Mouse (Mus musculus): ENCODE measurements around the gene Prodh2. TPM values are rescaled to one million over a fixed set of nuclear protein-coding genes. Genes with fewer than 3 reads are reported as not detected.
"Not testable (repeated sequence)": the region's sequence is repeated elsewhere in the genome, so short reads cannot be mapped to it uniquely, and the experiment has no call there.

Gene Prodh2
- total and polyA plus RNA-seq, 2 experiments from 2014 or later, result not detected

- 23% methylated on average over 7 of the region's 7 CpGs for WGBS
- Histone ChIP-seq H3K9me3 (ENCODE audit: low read length) (no peaks in the 10 kb centered on the region), H3K36me3 (ENCODE audit: insufficient read depth) (no peaks in the 10 kb centered on the region), H3K27me3 (ENCODE audit: insufficient read depth, low read length) (peaks cover 75% of the 10 kb centered on the region), H3K27ac (ENCODE audit: low read depth, low read length) (no peak overlapping the region), H3K9ac (no peak overlapping the region), H3K4me2 (ENCODE audit: low read depth) (no peak overlapping the region), H3K4me3 (ENCODE audit: low read depth, low read length) (no peak overlapping the region), H3K4me1 (ENCODE audit: insufficient read depth) (no peaks in the 10 kb centered on the region)
- DNase-seq (no peak), ATAC-seq (no peak)
- TF ChIP-seq CTCF (IDR thresholded peaks at IDR 0.05; ENCODE audit: low read depth), result no peak
These were observed 29.9 kb upstream of the Prodh2 start for GRCm38 (mm10) chr7:30463568-30463967.

GRCm38 (mm10) chr7:30463996-30464395 is 29.4 kb upstream of the Prodh2 start:
- no peak for TF ChIP-seq CTCF (IDR thresholded peaks at IDR 0.05; ENCODE audit: low read depth)
- no peaks in the 10 kb centered on the region for H3K4me1 ChIP-seq (ENCODE audit: insufficient read depth)
- no peaks in the 10 kb centered on the region for H3K36me3 ChIP-seq (ENCODE audit: insufficient read depth)
- H3K27ac ChIP-seq (ENCODE audit: low read depth, low read length), result no peak overlapping the region
- DNase-seq (no peak), ATAC-seq (no peak)
- H3K9me3 ChIP-seq (ENCODE audit: low read length), result no peaks in the 10 kb centered on the region
- no peak overlapping the region for H3K9ac ChIP-seq
- peaks cover 71% of the 10 kb centered on the region for H3K27me3 ChIP-seq (ENCODE audit: insufficient read depth, low read length)
- no peak overlapping the region for H3K4me2 ChIP-seq (ENCODE audit: low read depth)
- no peak overlapping the region for H3K4me3 ChIP-seq (ENCODE audit: low read depth, low read length)
- 6% methylated on average over 4 of the region's 4 CpGs for WGBS

- H3K27me3 ChIP-seq (ENCODE audit: insufficient read depth, low read length), result peaks cover 63% of the 10 kb centered on the region
- no peaks in the 10 kb centered on the region for H3K9me3 ChIP-seq (ENCODE audit: low read length)
- no peak overlapping the region for H3K4me3 ChIP-seq (ENCODE audit: low read depth, low read length)
- H3K27ac ChIP-seq (ENCODE audit: low read depth, low read length), result no peak overlapping the region
- H3K4me2 ChIP-seq (ENCODE audit: low read depth), result no peak overlapping the region
- no peak overlapping the region for H3K9ac ChIP-seq
- ATAC-seq (no peak), DNase-seq (no peak)
- H3K4me1 ChIP-seq (ENCODE audit: insufficient read depth), result no peaks in the 10 kb centered on the region
- WGBS, result 16% methylated on average over 6 of the region's 6 CpGs
- no peak for TF ChIP-seq CTCF (IDR thresholded peaks at IDR 0.05; ENCODE audit: low read depth)
- no peaks in the 10 kb centered on the region for H3K36me3 ChIP-seq (ENCODE audit: insufficient read depth)
These were observed 28.6 kb upstream of the Prodh2 start for GRCm38 (mm10) chr7:30464816-30465300.

GRCm38 (mm10) chr7:30472411-30472810 is 21.0 kb upstream of the Prodh2 start:
- Histone ChIP-seq H3K4me1 (ENCODE audit: insufficient read depth) (no peaks in the 10 kb centered on the region), H3K9ac (no peak overlapping the region), H3K4me3 (ENCODE audit: low read depth, low read length) (no peak overlapping the region), H3K36me3 (ENCODE audit: insufficient read depth) (no peaks in the 10 kb centered on the region), H3K27me3 (ENCODE audit: insufficient read depth, low read length) (peaks cover 9% of the 10 kb centered on the region), H3K9me3 (ENCODE audit: low read length) (no peaks in the 10 kb centered on the region), H3K4me2 (ENCODE audit: low read depth) (no peak overlapping the region), H3K27ac (ENCODE audit: low read depth, low read length) (no peak overlapping the region)
- peak; percentile 48 for DNase-seq
- 42% methylated on average over 5 of the region's 5 CpGs for WGBS
- ATAC-seq, result no peak
- TF ChIP-seq CTCF (IDR thresholded peaks at IDR 0.05; ENCODE audit: low read depth), result peak; percentile 72

DNA sequence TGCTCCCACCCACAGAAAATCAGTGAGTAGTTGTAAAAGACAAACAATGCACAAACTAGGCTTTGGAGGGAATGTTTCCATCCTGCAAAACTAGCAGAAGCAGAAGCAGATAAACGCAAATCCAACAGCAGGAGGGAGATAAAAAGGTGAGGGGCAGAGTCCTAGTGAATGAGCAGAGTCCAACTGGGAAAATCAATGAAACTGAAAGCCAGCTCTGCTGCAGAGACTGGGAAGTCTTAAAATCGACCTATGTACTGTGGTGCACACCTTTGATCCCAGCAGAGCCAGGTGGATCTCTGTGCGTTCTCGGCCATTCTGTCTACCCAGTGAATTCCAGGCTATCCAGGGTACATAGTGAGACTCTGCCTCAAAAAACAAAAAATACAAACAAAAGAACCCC is 18.4 kb upstream of the Prodh2 start:
- no peak overlapping the region for H3K4me3 ChIP-seq (ENCODE audit: low read depth, low read length)
- no peak overlapping the region for H3K4me2 ChIP-seq (ENCODE audit: low read depth)
- ATAC-seq, result no peak
- H3K9ac ChIP-seq, result no peak overlapping the region
- no peaks in the 10 kb centered on the region for H3K4me1 ChIP-seq (ENCODE audit: insufficient read depth)
- no peaks in the 10 kb centered on the region for H3K36me3 ChIP-seq (ENCODE audit: insufficient read depth)
- H3K27me3 ChIP-seq (ENCODE audit: insufficient read depth, low read length), result no peaks in the 10 kb centered on the region
- WGBS, result 68% methylated on average over 4 of the region's 4 CpGs
- H3K9me3 ChIP-seq (ENCODE audit: low read length), result no peaks in the 10 kb centered on the region
- no peak overlapping the region for H3K27ac ChIP-seq (ENCODE audit: low read depth, low read length)
- no peak for DNase-seq
- no peak for TF ChIP-seq CTCF (IDR thresholded peaks at IDR 0.05; ENCODE audit: low read depth)

- not testable (repeated sequence) for H3K27ac ChIP-seq (ENCODE audit: low read depth, low read length); H3K9me3 ChIP-seq (ENCODE audit: low read length); H3K27me3 ChIP-seq (ENCODE audit: insufficient read depth, low read length); H3K9ac ChIP-seq; H3K36me3 ChIP-seq (ENCODE audit: insufficient read depth); ATAC-seq; H3K4me1 ChIP-seq (ENCODE audit: insufficient read depth); H3K4me2 ChIP-seq (ENCODE audit: low read depth); H3K4me3 ChIP-seq (ENCODE audit: low read depth, low read length); DNase-seq
- WGBS, result 86% methylated on average over 7 of the region's 7 CpGs
These were observed 17.3 kb upstream of the Prodh2 start for GRCm38 (mm10) chr7:30476136-30476535.

- no peak overlapping the region for H3K27ac ChIP-seq (ENCODE audit: low read depth, low read length)
- DNase-seq (peak; percentile 25), ATAC-seq (peak; percentile 38; the same call in 1 of the 2 replicates)
- peak overlapping the region; percentile 14; the same call in 1 of the 2 replicates for H3K9ac ChIP-seq
- no peak for TF ChIP-seq CTCF (IDR thresholded peaks at IDR 0.05; ENCODE audit: low read depth)
- peak overlapping the region; percentile 52 for H3K4me2 ChIP-seq (ENCODE audit: low read depth)
- WGBS, result 7% methylated on average over 31 of the region's 32 CpGs
- no peaks in the 10 kb centered on the region for H3K27me3 ChIP-seq (ENCODE audit: insufficient read depth, low read length)
- H3K4me3 ChIP-seq (ENCODE audit: low read depth, low read length), result peak overlapping the region; percentile 33
- H3K9me3 ChIP-seq (ENCODE audit: low read length), result no peaks in the 10 kb centered on the region
- no peaks in the 10 kb centered on the region for H3K4me1 ChIP-seq (ENCODE audit: insufficient read depth)
- no peaks in the 10 kb centered on the region for H3K36me3 ChIP-seq (ENCODE audit: insufficient read depth)
These were observed 15.7 kb upstream of the Prodh2 start for GRCm38 (mm10) chr7:30477415-30478381.
